Mouse (Mus musculus): ENCODE measurements around the gene Suclg2. TPM values are rescaled to one million over a fixed set of nuclear protein-coding genes. Genes with fewer than 3 reads are reported as not detected.

Suclg2 gene
- polyA plus RNA-seq, 1 experiment from 2014 or later, result 14.7 TPM

DNA sequence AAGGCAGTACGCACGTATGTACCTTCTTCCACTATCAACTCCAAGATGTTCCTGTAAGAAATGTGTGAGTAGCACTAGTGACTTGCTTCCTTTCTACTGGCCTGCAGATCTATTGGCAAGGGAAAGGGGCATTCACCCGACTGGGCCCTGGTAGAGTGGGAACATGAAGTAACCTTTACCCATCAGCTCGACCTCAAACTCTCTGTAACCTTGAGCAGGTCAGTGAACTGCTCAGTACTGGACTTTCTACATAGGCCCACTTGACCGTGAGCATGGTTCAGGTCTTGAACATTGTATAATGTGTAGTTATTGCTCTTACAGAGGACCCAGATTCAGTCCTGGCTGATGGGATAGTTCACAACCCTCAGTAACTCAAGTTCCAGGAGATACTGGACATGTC lies 2.1 kb downstream of the Suclg2 start:
- no peak overlapping the region for H3K27ac ChIP-seq (replicated peaks)

DNA sequence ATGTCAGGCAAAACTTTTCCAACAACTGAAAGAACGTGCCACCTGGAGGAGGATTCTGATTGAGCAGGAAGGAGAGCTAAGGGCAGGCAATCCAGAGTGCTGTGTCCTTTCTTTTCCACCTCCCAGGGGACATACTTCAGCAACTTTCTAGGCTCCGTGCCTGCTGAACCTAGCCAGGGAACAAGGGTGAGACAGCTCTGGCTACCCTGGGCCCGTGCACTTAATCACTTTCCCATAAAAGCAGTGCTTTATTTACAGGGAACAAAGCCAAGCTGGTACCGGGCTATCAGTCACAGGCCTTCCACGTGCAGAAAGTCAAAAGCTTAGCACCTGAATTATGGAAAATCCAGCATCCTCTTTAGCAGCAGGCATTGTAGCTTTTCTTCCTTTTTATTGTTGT lies 5.4 kb downstream of the Suclg2 start:
- no peak overlapping the region for H3K4me3 ChIP-seq (replicated peaks)
- WGBS, result 15% methylated on average over 5 of the region's 5 CpGs
- ATAC-seq (ENCODE audit: low FRiP score), result no peak

More for the DNA sequence above, 2.1 kb downstream of the Suclg2 start:
- Histone ChIP-seq H3K9ac (replicated peaks) (no peak overlapping the region), H3K36me3 (no peaks in the 10 kb centered on the region), H3K4me3 (replicated peaks) (no peak overlapping the region), H3K4me2 (no peak overlapping the region), H3K9me3 (replicated peaks) (no peaks in the 10 kb centered on the region), H3K4me1 (peaks cover 9% of the 10 kb centered on the region), H3K27me3 (replicated peaks) (no peaks in the 10 kb centered on the region)
- WGBS, result 97% methylated on average over 5 of the region's 5 CpGs
- no peak for ATAC-seq (ENCODE audit: low FRiP score)

DNA sequence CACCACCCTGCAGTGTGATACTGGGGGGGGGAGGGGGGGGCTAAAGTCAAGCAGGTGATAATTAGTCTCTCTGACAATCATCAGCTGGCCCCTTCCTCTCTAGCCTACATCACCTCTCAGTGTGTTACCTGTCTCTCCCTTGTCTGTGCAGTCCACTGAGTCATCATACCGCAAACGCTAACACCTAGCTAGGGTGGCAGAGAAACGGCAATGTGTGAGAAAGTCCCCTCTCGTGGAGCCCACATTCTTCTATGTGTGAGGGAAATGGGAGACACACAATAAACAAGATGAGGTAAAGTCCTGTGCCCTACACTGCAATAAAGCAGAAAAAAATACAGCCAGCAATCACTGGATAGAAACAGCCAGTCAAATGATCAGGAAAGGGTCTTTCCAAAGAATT lies 6.5 kb downstream of the Suclg2 start:
- no peak overlapping the region for H3K9ac ChIP-seq (replicated peaks)
- H3K9me3 ChIP-seq (replicated peaks), result no peaks in the 10 kb centered on the region
- ATAC-seq (ENCODE audit: low FRiP score), result no peak
- no peak overlapping the region for H3K4me2 ChIP-seq
- 78% methylated on average over 4 of the region's 4 CpGs for WGBS
- H3K4me1 ChIP-seq, result no peaks in the 10 kb centered on the region
- H3K27ac ChIP-seq (replicated peaks), result no peak overlapping the region
- H3K27me3 ChIP-seq (replicated peaks), result no peaks in the 10 kb centered on the region
- no peaks in the 10 kb centered on the region for H3K36me3 ChIP-seq
- no peak overlapping the region for H3K4me3 ChIP-seq (replicated peaks)

More for the DNA sequence above, 5.4 kb downstream of the Suclg2 start:
- Histone ChIP-seq H3K27me3 (replicated peaks) (no peaks in the 10 kb centered on the region), H3K27ac (replicated peaks) (no peak overlapping the region), H3K9ac (replicated peaks) (no peak overlapping the region), H3K9me3 (replicated peaks) (no peaks in the 10 kb centered on the region), H3K4me1 (peaks cover 4% of the 10 kb centered on the region; the same call in 1 of the 2 replicates), H3K36me3 (no peaks in the 10 kb centered on the region), H3K4me2 (no peak overlapping the region)

DNA sequence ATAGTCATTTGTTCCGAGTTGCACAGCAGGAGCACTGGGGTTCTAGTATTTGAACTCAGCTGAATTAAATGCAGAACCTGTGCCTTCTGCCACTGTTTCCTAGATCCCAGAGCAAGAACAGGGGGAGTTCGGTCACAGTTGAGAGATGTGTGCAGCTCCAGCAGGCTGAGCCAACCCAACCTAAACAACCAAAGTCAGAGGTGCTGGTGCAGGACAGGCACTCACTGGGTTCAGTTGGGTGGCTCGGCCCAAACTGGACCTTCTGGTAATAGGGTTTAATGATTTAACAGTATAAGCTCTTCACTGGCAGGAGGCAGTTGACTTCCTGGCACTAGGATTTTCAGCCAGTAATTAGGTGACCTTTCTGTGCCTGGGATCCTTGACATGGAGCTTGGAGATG lies 6.9 kb downstream of the Suclg2 start:
- H3K4me3 ChIP-seq (replicated peaks), result no peak overlapping the region
- ATAC-seq (ENCODE audit: low FRiP score), result no peak
- WGBS, result 79% methylated on average over 3 of the region's 3 CpGs

DNA sequence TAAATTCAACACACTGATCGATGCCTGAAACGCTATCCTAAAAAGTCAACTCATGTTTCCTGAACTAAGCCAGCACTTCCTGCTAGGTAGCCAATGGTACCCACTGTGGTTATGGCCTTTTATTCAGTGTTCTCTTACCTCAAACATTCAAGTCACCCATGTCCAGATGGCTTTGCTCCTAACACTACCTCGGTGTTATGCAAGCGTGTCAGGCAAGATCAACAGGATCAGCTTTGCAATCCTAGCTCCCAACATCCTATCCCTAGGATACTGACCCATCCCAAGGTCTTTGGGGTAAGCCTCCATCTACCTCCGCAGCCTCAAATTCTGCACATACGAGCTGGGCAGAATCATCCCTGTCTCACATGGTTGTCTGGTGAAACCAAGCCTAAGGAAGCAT lies 7.7 kb downstream of the Suclg2 start:
- 90% methylated on average over 6 of the region's 6 CpGs for WGBS
- Histone ChIP-seq H3K27ac (replicated peaks) (no peak overlapping the region), H3K9ac (replicated peaks) (no peak overlapping the region), H3K4me3 (replicated peaks) (no peak overlapping the region), H3K36me3 (no peaks in the 10 kb centered on the region), H3K27me3 (replicated peaks) (no peaks in the 10 kb centered on the region), H3K4me1 (no peaks in the 10 kb centered on the region), H3K9me3 (replicated peaks) (no peaks in the 10 kb centered on the region), H3K4me2 (no peak overlapping the region)
- ATAC-seq (ENCODE audit: low FRiP score), result no peak

More for the DNA sequence above, 6.9 kb downstream of the Suclg2 start:
- Histone ChIP-seq H3K9me3 (replicated peaks) (no peaks in the 10 kb centered on the region), H3K27ac (replicated peaks) (no peak overlapping the region), H3K4me2 (no peak overlapping the region), H3K4me1 (no peaks in the 10 kb centered on the region), H3K27me3 (replicated peaks) (no peaks in the 10 kb centered on the region), H3K36me3 (no peaks in the 10 kb centered on the region), H3K9ac (replicated peaks) (no peak overlapping the region)

DNA sequence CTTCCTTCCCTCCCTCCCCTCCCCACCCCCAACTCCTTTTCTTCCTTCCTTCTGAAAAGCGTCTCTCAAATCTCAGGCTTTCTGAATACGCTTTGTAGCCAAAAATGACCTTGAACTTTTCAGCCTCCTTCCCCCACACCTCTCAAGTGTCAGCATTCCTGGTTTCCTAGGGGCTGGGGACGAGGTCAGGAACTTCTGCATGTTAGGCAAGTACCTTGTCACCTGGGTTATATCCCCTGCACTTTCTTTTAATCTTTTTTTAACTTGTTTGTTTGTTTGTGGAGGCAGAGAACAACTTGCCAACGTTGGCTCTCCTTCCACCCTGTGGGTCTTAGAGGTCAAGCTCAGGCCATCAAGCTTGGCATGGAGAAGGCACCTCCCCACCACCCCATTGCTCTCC lies 9.1 kb downstream of the Suclg2 start:
- H3K9ac ChIP-seq (replicated peaks), result no peak overlapping the region
- ATAC-seq (ENCODE audit: low FRiP score), result no peak
- H3K4me2 ChIP-seq, result no peak overlapping the region
- H3K27ac ChIP-seq (replicated peaks), result no peak overlapping the region
- no peaks in the 10 kb centered on the region for H3K27me3 ChIP-seq (replicated peaks)
- H3K4me1 ChIP-seq, result no peaks in the 10 kb centered on the region
- no peak overlapping the region for H3K4me3 ChIP-seq (replicated peaks)
- H3K9me3 ChIP-seq (replicated peaks), result no peaks in the 10 kb centered on the region
- 49% methylated on average over 4 of the region's 4 CpGs for WGBS
- no peaks in the 10 kb centered on the region for H3K36me3 ChIP-seq

DNA sequence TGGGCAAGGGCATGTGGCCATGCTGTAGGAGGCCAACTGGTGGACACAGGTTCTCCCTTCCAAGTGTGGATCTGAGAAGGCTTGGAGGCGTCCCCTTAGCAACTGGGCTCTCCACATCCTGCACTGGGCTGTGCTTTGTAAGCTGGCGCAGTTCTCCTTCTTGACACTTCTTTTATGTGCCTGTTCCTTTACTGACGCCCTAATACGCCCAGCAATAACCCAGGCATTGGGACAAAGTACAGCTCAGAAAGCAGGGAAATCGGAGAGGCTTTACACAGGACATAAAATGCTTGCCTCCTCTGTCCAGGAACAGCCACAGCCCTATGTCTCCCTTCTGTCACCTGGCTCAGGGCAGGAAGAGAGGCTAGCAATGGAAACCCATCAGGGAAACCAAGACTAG lies 9.5 kb downstream of the Suclg2 start:
- WGBS, result 63% methylated on average over 5 of the region's 5 CpGs
- no peaks in the 10 kb centered on the region for H3K9me3 ChIP-seq (replicated peaks)
- ATAC-seq (ENCODE audit: low FRiP score), result no peak

DNA sequence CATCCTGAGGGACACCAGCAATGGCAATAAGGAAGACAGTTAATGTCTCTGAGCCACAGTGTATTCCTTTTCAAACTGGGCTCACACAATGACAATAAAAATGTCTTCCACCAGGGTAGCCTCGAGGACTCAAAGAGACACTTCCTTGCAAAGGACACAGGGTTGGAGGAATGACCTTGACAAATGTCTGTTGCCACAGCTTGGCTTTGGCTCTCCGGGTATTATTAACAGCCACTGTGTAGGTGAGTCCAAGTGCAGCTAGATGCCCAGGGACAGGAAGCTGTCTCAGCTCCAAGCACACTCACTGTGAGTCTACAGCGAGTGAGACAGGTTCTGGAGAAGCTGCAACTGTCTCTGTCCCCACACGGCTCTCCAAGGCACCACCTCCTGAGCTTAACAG lies 14.0 kb downstream of the Suclg2 start:
- no peak overlapping the region for H3K27ac ChIP-seq (replicated peaks)
- no peaks in the 10 kb centered on the region for H3K36me3 ChIP-seq
- WGBS, result 63% methylated on average over 4 of the region's 4 CpGs
- no peak overlapping the region for H3K4me3 ChIP-seq (replicated peaks)
- H3K4me2 ChIP-seq, result no peak overlapping the region
- H3K27me3 ChIP-seq (replicated peaks), result no peaks in the 10 kb centered on the region
- H3K9ac ChIP-seq (replicated peaks), result no peak overlapping the region
- H3K9me3 ChIP-seq (replicated peaks), result no peaks in the 10 kb centered on the region
- H3K4me1 ChIP-seq, result no peaks in the 10 kb centered on the region
- ATAC-seq (ENCODE audit: low FRiP score), result no peak

More for the DNA sequence above, 9.5 kb downstream of the Suclg2 start:
- H3K4me1 ChIP-seq, result no peaks in the 10 kb centered on the region
- H3K36me3 ChIP-seq, result no peaks in the 10 kb centered on the region
- H3K4me3 ChIP-seq (replicated peaks), result no peak overlapping the region
- H3K9ac ChIP-seq (replicated peaks), result no peak overlapping the region
- no peak overlapping the region for H3K27ac ChIP-seq (replicated peaks)
- H3K27me3 ChIP-seq (replicated peaks), result no peaks in the 10 kb centered on the region
- H3K4me2 ChIP-seq, result no peak overlapping the region

DNA sequence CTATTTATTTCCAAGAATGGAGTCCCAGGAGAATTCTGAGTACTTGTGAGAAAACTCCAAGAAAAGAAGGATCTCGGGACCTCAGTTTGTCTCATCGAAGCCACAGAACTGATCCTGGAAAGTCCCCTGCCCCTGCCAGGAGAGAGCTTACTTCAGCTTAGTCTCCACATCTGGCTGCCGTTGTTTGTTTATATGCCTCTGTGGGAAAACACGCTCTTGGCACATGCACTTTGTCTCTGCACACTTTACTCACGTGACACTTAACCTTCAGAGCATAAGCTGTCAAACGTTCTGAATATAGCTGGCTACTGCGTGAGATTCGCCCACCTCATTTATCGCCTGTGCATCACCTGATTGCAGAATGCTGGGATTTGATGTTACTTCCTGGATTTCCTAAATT lies 16.4 kb downstream of the Suclg2 start:
- Histone ChIP-seq H3K9me3 (replicated peaks) (no peaks in the 10 kb centered on the region), H3K27me3 (replicated peaks) (no peaks in the 10 kb centered on the region), H3K4me3 (replicated peaks) (no peak overlapping the region), H3K4me2 (no peak overlapping the region), H3K36me3 (no peaks in the 10 kb centered on the region), H3K27ac (replicated peaks) (no peak overlapping the region), H3K4me1 (no peaks in the 10 kb centered on the region), H3K9ac (replicated peaks) (no peak overlapping the region)
- WGBS, result 78% methylated on average over 9 of the region's 9 CpGs
- ATAC-seq (ENCODE audit: low FRiP score), result no peak

DNA sequence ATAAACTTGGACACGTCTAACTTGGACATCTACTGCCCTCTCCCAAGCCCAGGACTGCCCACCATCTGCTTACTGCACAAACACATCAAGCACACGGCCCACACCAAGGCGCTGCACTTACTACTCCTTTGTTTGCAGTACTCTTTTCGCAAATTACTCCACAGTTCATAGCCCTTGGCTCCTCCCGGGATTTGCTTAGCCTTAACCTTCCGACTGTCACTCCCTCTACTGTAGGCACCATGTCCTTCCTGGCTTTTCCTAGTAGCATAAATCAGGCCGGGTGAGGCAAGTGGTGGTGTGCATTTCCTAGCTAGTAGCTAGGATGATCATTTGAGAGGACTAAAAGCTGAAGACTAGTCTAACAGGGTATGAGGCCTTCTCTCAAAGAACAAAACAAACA lies 16.8 kb downstream of the Suclg2 start:
- Histone ChIP-seq H3K27me3 (replicated peaks) (no peaks in the 10 kb centered on the region), H3K4me1 (no peaks in the 10 kb centered on the region), H3K4me2 (no peak overlapping the region), H3K27ac (replicated peaks) (no peak overlapping the region), H3K4me3 (replicated peaks) (no peak overlapping the region), H3K9ac (replicated peaks) (no peak overlapping the region), H3K36me3 (no peaks in the 10 kb centered on the region), H3K9me3 (replicated peaks) (no peaks in the 10 kb centered on the region)
- no peak for ATAC-seq (ENCODE audit: low FRiP score)
- 70% methylated on average over 7 of the region's 7 CpGs for WGBS

DNA sequence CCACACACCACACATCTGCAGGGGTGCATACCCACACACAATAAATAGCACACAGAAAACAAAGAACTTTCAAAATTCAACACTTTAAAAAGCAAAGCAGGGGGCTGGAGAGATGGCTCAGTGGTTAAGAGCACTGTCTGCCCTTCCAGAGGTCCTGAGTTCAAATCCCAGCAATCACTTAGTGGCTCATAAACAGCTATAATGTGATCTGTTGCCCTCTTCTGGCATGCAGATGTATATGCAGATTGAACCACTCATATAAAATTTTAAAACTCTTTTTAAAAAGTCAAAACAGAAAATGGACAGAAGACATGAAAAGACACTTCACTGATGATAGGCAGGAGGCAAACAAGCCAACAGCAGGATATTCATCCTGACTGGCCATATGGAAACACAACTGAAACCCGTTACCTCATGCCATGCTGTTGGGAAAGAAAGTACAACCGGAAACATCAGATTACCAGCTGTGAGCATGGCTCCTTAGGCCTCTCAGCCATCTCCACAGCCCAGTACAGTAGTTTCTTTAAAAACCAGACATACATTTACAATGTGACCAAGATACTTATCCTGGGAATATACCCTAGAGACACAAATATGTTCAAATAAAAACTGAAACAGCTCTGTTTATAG lies 17.5 kb downstream of the Suclg2 start:
- no peaks in the 10 kb centered on the region for H3K27me3 ChIP-seq (replicated peaks)
- H3K4me2 ChIP-seq, result no peak overlapping the region
- no peaks in the 10 kb centered on the region for H3K9me3 ChIP-seq (replicated peaks)
- H3K9ac ChIP-seq (replicated peaks), result no peak overlapping the region
- no peak for ATAC-seq (ENCODE audit: low FRiP score)
- H3K36me3 ChIP-seq, result no peaks in the 10 kb centered on the region
- no peak overlapping the region for H3K27ac ChIP-seq (replicated peaks)
- H3K4me3 ChIP-seq (replicated peaks), result no peak overlapping the region
- WGBS, result 76% methylated on average over 2 of the region's 2 CpGs
- no peaks in the 10 kb centered on the region for H3K4me1 ChIP-seq

DNA sequence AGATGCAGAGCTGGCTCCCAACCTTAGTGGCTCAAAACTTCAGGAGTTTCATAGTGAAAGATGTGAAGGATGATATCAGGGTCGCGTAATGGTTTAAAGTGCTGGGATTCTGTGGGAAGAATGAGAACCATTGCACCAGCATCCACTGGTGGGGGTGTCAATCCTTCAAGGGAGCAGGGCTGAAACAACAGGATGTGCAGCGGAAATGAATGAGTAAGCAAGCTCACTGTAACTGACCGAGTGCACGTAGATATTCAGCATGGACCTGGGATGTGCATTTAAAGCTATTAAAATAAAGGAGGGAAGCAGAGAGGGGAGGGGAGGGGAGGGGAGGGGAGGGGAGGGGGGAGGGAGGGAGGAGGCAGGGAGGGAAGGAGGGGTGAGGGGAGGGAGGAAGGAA lies 18.4 kb downstream of the Suclg2 start:
- no peak overlapping the region for H3K4me2 ChIP-seq
- H3K4me3 ChIP-seq (replicated peaks), result no peak overlapping the region
- no peaks in the 10 kb centered on the region for H3K4me1 ChIP-seq
- no peaks in the 10 kb centered on the region for H3K9me3 ChIP-seq (replicated peaks)
- H3K27me3 ChIP-seq (replicated peaks), result no peaks in the 10 kb centered on the region
- H3K9ac ChIP-seq (replicated peaks), result no peak overlapping the region
- H3K27ac ChIP-seq (replicated peaks), result no peak overlapping the region
- H3K36me3 ChIP-seq, result no peaks in the 10 kb centered on the region
- no peak for ATAC-seq (ENCODE audit: low FRiP score)
- WGBS, result 76% methylated on average over 5 of the region's 5 CpGs

DNA sequence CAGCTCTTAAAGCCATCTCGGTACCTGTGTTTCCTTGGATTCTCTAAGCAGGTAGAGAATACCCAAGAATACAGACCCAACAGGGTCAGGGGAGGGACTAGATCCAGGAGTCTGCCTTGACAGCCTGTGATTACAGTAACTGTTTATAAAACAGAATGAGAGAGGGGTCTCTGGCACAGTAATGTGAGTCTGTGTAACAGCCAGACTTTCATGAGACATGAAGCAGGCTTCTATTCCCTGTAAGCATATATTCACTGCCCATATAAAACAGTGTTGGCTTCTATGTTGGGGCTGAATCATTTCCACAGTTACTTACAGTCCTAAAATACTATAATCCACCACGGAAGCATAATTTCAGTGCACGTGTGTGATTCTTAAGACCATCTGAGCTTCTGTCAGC lies 19.3 kb downstream of the Suclg2 start:
- H3K4me3 ChIP-seq (replicated peaks), result no peak overlapping the region
- H3K27ac ChIP-seq (replicated peaks), result no peak overlapping the region
- 84% methylated on average over 3 of the region's 3 CpGs for WGBS
- H3K4me1 ChIP-seq, result no peaks in the 10 kb centered on the region
- no peak for ATAC-seq (ENCODE audit: low FRiP score)
- no peak overlapping the region for H3K9ac ChIP-seq (replicated peaks)
- no peaks in the 10 kb centered on the region for H3K9me3 ChIP-seq (replicated peaks)
- no peak overlapping the region for H3K4me2 ChIP-seq
- no peaks in the 10 kb centered on the region for H3K36me3 ChIP-seq
- no peaks in the 10 kb centered on the region for H3K27me3 ChIP-seq (replicated peaks)

Measured in neural tube, embryonic 15.5 days (tissue).